19 mouse cellular contexts compared by ENCODE assay signal in genomic region chr14:17815103-17815502, GRCm38 (mm10).
DNase-seq lines count a peak whose midpoint lies in the region; ATAC-seq and TF ChIP-seq lines count a peak whose summit lies in the region.
"Had no signal": no experiment of that assay in that cellular context is flagged by ENCODE, and none has a peak within 500 bp of the region (broad histone marks: within the 10 kb centered on the region; RNA-seq: fewer than 3 reads in every experiment).

No protein-coding gene starts in this region.

- TF ChIP-seq POLR2A in brain, embryonic 14.5 days (IDR thresholded peaks at IDR 0.05; ENCODE audit: borderline replicate concordance, extremely low read depth, insufficient read depth, insufficient read length, poor library complexity, severe bottlenecking) = no peak

- WGBS in hindbrain, postnatal 0 days = 59% methylated on average over 2 of the region's 2 CpGs
- 85% methylated on average over 2 of the region's 2 CpGs for WGBS in hindbrain, embryonic 11.5 days
- 78% methylated on average over 2 of the region's 2 CpGs for WGBS in midbrain, embryonic 10.5 days

- H3K4me1 ChIP-seq in hindbrain, postnatal 0 days (ENCODE audit: insufficient read depth, low read length) = no peaks in the 10 kb centered on the region
- no peaks in the 10 kb centered on the region for H3K4me1 ChIP-seq in hindbrain, embryonic 11.5 days (replicated peaks; ENCODE audit: control insufficient read depth, insufficient read depth, low read length)
- H3K4me1 ChIP-seq in midbrain, embryonic 10.5 days = no peaks in the 10 kb centered on the region
- H3K4me1 ChIP-seq: heart, embryonic 10.5 days; hindbrain, embryonic 12.5 days; intestine, embryonic 15.5 days; megakaryocyte, embryonic 14.5 days had no signal

- no peak for TF ChIP-seq CTCF in hindbrain, postnatal 0 days (IDR thresholded peaks at IDR 0.05; ENCODE audit: low read depth)
- TF ChIP-seq CTCF in brain, embryonic 14.5 days (IDR thresholded peaks at IDR 0.05; ENCODE audit: borderline replicate concordance, extremely low read depth, insufficient read depth, insufficient read length) = no peak

- no peak for ATAC-seq in hindbrain, postnatal 0 days
- no peak for ATAC-seq in hindbrain, embryonic 11.5 days (ENCODE audit: low FRiP score)
- no peak for ATAC-seq in activated CD4-positive, CD25-positive, alpha-beta regulatory T cell, adult 4 months
- ATAC-seq: forebrain, embryonic 16.5 days; intestine, embryonic 15.5 days had no signal

- no peaks in the 10 kb centered on the region for H3K36me3 ChIP-seq in hindbrain, postnatal 0 days (ENCODE audit: insufficient read depth, low read length)
- H3K36me3 ChIP-seq in hindbrain, embryonic 11.5 days (ENCODE audit: control insufficient read depth, insufficient read depth, low read length) = no peaks in the 10 kb centered on the region
- no peaks in the 10 kb centered on the region for H3K36me3 ChIP-seq in midbrain, embryonic 10.5 days
- H3K36me3 ChIP-seq: heart, embryonic 10.5 days; hindbrain, embryonic 12.5 days; intestine, embryonic 15.5 days had no signal

- H3K9me3 ChIP-seq in hindbrain, postnatal 0 days (ENCODE audit: low read length) = no peaks in the 10 kb centered on the region
- H3K9me3 ChIP-seq in hindbrain, embryonic 11.5 days (ENCODE audit: control insufficient read depth, low read length) = no peaks in the 10 kb centered on the region
- no peaks in the 10 kb centered on the region for H3K9me3 ChIP-seq in midbrain, embryonic 10.5 days (replicated peaks)
- H3K9me3 ChIP-seq: heart, embryonic 10.5 days; hindbrain, embryonic 12.5 days; intestine, embryonic 15.5 days; megakaryocyte, embryonic 14.5 days had no signal

- H3K4me2 ChIP-seq in hindbrain, postnatal 0 days (ENCODE audit: low read depth, low read length) = no peak overlapping the region
- H3K4me2 ChIP-seq in hindbrain, embryonic 11.5 days (replicated peaks; ENCODE audit: low read depth, low read length) = no peak overlapping the region
- H3K4me2 ChIP-seq: hindbrain, embryonic 12.5 days; intestine, embryonic 15.5 days; liver, embryonic 11.5 days had no signal

- DNase-seq in hindbrain, postnatal 0 days (ENCODE audit: low spot score) = peak; percentile 15
- no peak for DNase-seq in hindbrain, embryonic 11.5 days (ENCODE audit: low spot score)
- peak; percentile 72 for DNase-seq in brain, adult 2 months (ENCODE audit: low read depth, low spot score)
- DNase-seq in brain, embryonic 14.5 days (ENCODE audit: low read depth) = peak; percentile 16
- peak; percentile 90 to 92 for DNase-seq in cerebellum, postnatal 14 days
- no peak for DNase-seq in midbrain, embryonic 10.5 days (ENCODE audit: low spot score)
- DNase-seq: adrenal gland, adult 8-10 months; gastrocnemius, postnatal 36 days; lung, adult 18-20 months; retina, postnatal 1 day; thymus, adult 2 months had no signal

- no peaks in the 10 kb centered on the region for H3K27me3 ChIP-seq in hindbrain, postnatal 0 days (ENCODE audit: insufficient read depth, low read length)
- H3K27me3 ChIP-seq in hindbrain, embryonic 11.5 days (ENCODE audit: control insufficient read depth, insufficient read depth, low read length) = no peaks in the 10 kb centered on the region
- H3K27me3 ChIP-seq in midbrain, embryonic 10.5 days (ENCODE audit: low read depth, poor library complexity, severe bottlenecking) = no peaks in the 10 kb centered on the region
- H3K27me3 ChIP-seq: hindbrain, embryonic 12.5 days; intestine, embryonic 15.5 days; megakaryocyte, embryonic 14.5 days had no signal

- H3K9ac ChIP-seq in hindbrain, postnatal 0 days (replicated peaks; ENCODE audit: low read length) = no peak overlapping the region
- no peak overlapping the region for H3K9ac ChIP-seq in hindbrain, embryonic 11.5 days (ENCODE audit: low read depth, low read length)
- H3K9ac ChIP-seq: hindbrain, embryonic 12.5 days; intestine, embryonic 15.5 days had no signal

- no peak overlapping the region for H3K27ac ChIP-seq in hindbrain, postnatal 0 days
- H3K27ac ChIP-seq in hindbrain, embryonic 11.5 days (ENCODE audit: low read depth, low read length) = no peak overlapping the region
- no peak overlapping the region for H3K27ac ChIP-seq in midbrain, embryonic 10.5 days (replicated peaks)
- H3K27ac ChIP-seq: heart, embryonic 10.5 days; hindbrain, embryonic 12.5 days; intestine, embryonic 15.5 days; layer of hippocampus, adult 2 months had no signal

- no peak overlapping the region for H3K4me3 ChIP-seq in hindbrain, postnatal 0 days (ENCODE audit: low read length)
- H3K4me3 ChIP-seq in hindbrain, embryonic 11.5 days (ENCODE audit: low read depth, low read length) = no peak overlapping the region
- no peak overlapping the region for H3K4me3 ChIP-seq in midbrain, embryonic 10.5 days
- H3K4me3 ChIP-seq: heart, embryonic 10.5 days; hindbrain, embryonic 12.5 days; intestine, embryonic 15.5 days; layer of hippocampus, adult 2 months; megakaryocyte, embryonic 14.5 days had no signal

Comparison
In these comparisons a context has a peak if more than half of its experiments do, and no peak if none do; other contexts are left out.
1. DNase-seq: peak in hindbrain, postnatal 0 days (single experiment), brain, adult 2 months (single experiment), brain, embryonic 14.5 days (single experiment) and cerebellum, postnatal 14 days (2 of 2); none in hindbrain, embryonic 11.5 days (single experiment) and midbrain, embryonic 10.5 days (single experiment).